Mouse (Mus musculus) urinary bladder, adult 2 months (tissue): ENCODE data around the gene Ppip5k2. TPM values are rescaled to one million over a fixed set of nuclear protein-coding genes. Genes with fewer than 3 reads are reported as not detected.
A peak's percentile ranks its signal among the peaks of the same experiment; 100 is the strongest.

Experiments used
- DNase-seq: peaks from one replicate; pipeline ENCODE4 v3.0.0; 2022; ENCODE audit warnings: low spot score
- polyA plus RNA-seq: library from polyadenylated mRNA; depleted of rRNA; stranded (reverse); fragments of >200 nt; gene quantifications from 2 replicates; pipeline ENCODE4 v1.2.3, GENCODE M21; 2012; rRNA removed

Ppip5k2 gene
- polyA plus RNA-seq, 1 experiment = 10.5 TPM

GRCm38 (mm10) chr1:97660687-97661405, 109.4 kb downstream of the Ppip5k2 start:
- DNase-seq = peak; percentile 59

GRCm38 (mm10) chr1:97659405-97659804, 110.8 kb downstream of the Ppip5k2 start:
- no peak for DNase-seq

- no peak for DNase-seq
Measured at GRCm38 (mm10) chr1:97657786-97658185, 112.4 kb downstream of the Ppip5k2 start.

GRCm38 (mm10) chr1:97657201-97657600, 113.0 kb downstream of the Ppip5k2 start:
- no peak for DNase-seq

Other genes with a start within 250 kb of the Ppip5k2 start
- 14.9 and 17.7 TPM in 2 replicates for gene D1Ertd622e, start 108.3 kb downstream of the Ppip5k2 start, polyA plus RNA-seq
- gene Gin1, start 239 bp downstream of the Ppip5k2 start, polyA plus RNA-seq = 8.6 and 9.2 TPM in 2 replicates